Mouse (Mus musculus) neural tube, embryonic 14.5 days (tissue): ENCODE measurements around the gene Ifi47. TPM values are rescaled to one million over a fixed set of nuclear protein-coding genes. Genes with fewer than 3 reads are reported as not detected.

ENCODE experiments used
- ATAC-seq: fragments of 200-750 bp; cut with Nextera tagmentation; 2 replicates; pipeline ENCODE4 v1.8.0; 2017; ENCODE audit warnings: low read depth, mild to moderate bottlenecking, moderate TSS enrichment, moderate library complexity
- H3K27ac ChIP-seq: fragments of 300-500 bp; sonication (generic); 2 replicates; pipeline ENCODE4 v1.5.1; 2014; ENCODE audit warnings: low read depth, mild to moderate bottlenecking, control low read depth, low read length, moderate library complexity, mixed read lengths
- H3K27me3 ChIP-seq: fragments of 300-500 bp; sonication (generic); 2 replicates; pipeline ENCODE4 v1.6.1; 2014; ENCODE audit warnings: low read length; ENCODE audit not compliant: control insufficient read depth, insufficient read depth
- H3K36me3 ChIP-seq: fragments of 300-500 bp; sonication (generic); 2 replicates; pipeline ENCODE4 v1.6.1; 2014; ENCODE audit warnings: low read length, mixed read lengths; ENCODE audit not compliant: control insufficient read depth, insufficient read depth
- H3K4me1 ChIP-seq: fragments of 300-500 bp; sonication (generic); 2 replicates; pipeline ENCODE4 v1.6.1; 2014; ENCODE audit warnings: low read length; ENCODE audit not compliant: control insufficient read depth, insufficient read depth
- H3K4me2 ChIP-seq: fragments of 300-500 bp; sonication (generic); 2 replicates; pipeline ENCODE4 v1.6.1; 2014; ENCODE audit warnings: mild to moderate bottlenecking, low read depth, low read length, control low read depth
- H3K4me3 ChIP-seq: fragments of 300-500 bp; sonication (generic); 2 replicates; pipeline ENCODE4 v1.5.1; 2014; ENCODE audit warnings: low read depth, low read length, control low read depth, mixed read lengths
- H3K9ac ChIP-seq: fragments of 300-500 bp; sonication (generic); replicated peaks from 2 replicates; pipeline ENCODE4 v1.6.1; 2014; ENCODE audit warnings: low read depth, mild to moderate bottlenecking, control low read depth, low read length, mixed read lengths
- H3K9me3 ChIP-seq: fragments of 300-500 bp; sonication (generic); 2 replicates; pipeline ENCODE4 v1.6.1; 2016; ENCODE audit warnings: low read length; ENCODE audit not compliant: control insufficient read depth
- WGBS: fragments of 180-500 bp; shearing (Covaris S2); extraction: QIAGEN DNeasy Blood & Tissue Kit; methylation state at CpG from one replicate; pipeline ENCODE4 v1.1.7; 2014; 5-methylcytosine and 5-hydroxymethylcytosine counted together
- polyA plus RNA-seq: library from polyadenylated mRNA; unstranded; fragments of >200 nt; fragmentation: Nextera tagmentation; extraction: Ambion mirVana; gene quantifications from 2 replicates; pipeline ENCODE4 v1.2.1, GENCODE M21; 2014

Ifi47 gene
- polyA plus RNA-seq, 1 experiment from 2014 or later: not detected

GRCm38 (mm10) chr11:49111000-49111399, 34.6 kb downstream of the Ifi47 start:
- Histone ChIP-seq H3K36me3 (no peaks in the 10 kb centered on the region), H3K27me3 (no peaks in the 10 kb centered on the region), H3K9me3 (no peaks in the 10 kb centered on the region), H3K4me1 (no peaks in the 10 kb centered on the region), H3K4me3 (no peak overlapping the region), H3K4me2 (no peak overlapping the region), H3K9ac (no peak overlapping the region), H3K27ac (no peak overlapping the region)
- no peak for ATAC-seq
- WGBS: 87% methylated on average over 1 of the region's 1 CpGs

GRCm38 (mm10) chr11:49112624-49113219, 36.3 kb downstream of the Ifi47 start:
- WGBS: 93% methylated on average over 6 of the region's 6 CpGs
- Histone ChIP-seq H3K27me3 (no peaks in the 10 kb centered on the region), H3K9me3 (no peaks in the 10 kb centered on the region), H3K4me3 (no peak overlapping the region), H3K36me3 (no peaks in the 10 kb centered on the region), H3K9ac (no peak overlapping the region), H3K27ac (no peak overlapping the region), H3K4me2 (no peak overlapping the region), H3K4me1 (no peaks in the 10 kb centered on the region)
- no peak for ATAC-seq

- H3K9me3 ChIP-seq: no peaks in the 10 kb centered on the region
- no peak overlapping the region for H3K9ac ChIP-seq
- H3K4me3 ChIP-seq: no peak overlapping the region
- 79% methylated on average over 2 of the region's 2 CpGs for WGBS
- H3K4me2 ChIP-seq: no peak overlapping the region
- H3K27me3 ChIP-seq: no peaks in the 10 kb centered on the region
- no peak overlapping the region for H3K27ac ChIP-seq
- H3K4me1 ChIP-seq: no peaks in the 10 kb centered on the region
- no peaks in the 10 kb centered on the region for H3K36me3 ChIP-seq
- no peak for ATAC-seq
Measured at GRCm38 (mm10) chr11:49114158-49114557, 37.8 kb downstream of the Ifi47 start.

- no peak within 1 kb of the TSS for H3K4me2 ChIP-seq
Measured at GRCm38 (mm10) chr11:49114774-49115173, 38.4 kb downstream of the Ifi47 start, which contains the start of gene Olfr1396. Olfr1396 (minus strand) TSS chr11:49114874.

GRCm38 (mm10) chr11:49119635-49120034, 43.2 kb downstream of the Ifi47 start:
- Histone ChIP-seq H3K9me3 (no peaks in the 10 kb centered on the region), H3K36me3 (no peaks in the 10 kb centered on the region), H3K27me3 (no peaks in the 10 kb centered on the region), H3K4me1 (no peaks in the 10 kb centered on the region), H3K27ac (no peak overlapping the region), H3K4me2 (no peak overlapping the region), H3K9ac (no peak overlapping the region), H3K4me3 (no peak overlapping the region)
- no peak for ATAC-seq
- 83% methylated on average over 3 of the region's 3 CpGs for WGBS

More at GRCm38 (mm10) chr11:49114774-49115173, 38.4 kb downstream of the Ifi47 start, which contains the start of gene Olfr1396:
- Histone ChIP-seq H3K27me3 (no peaks in the 10 kb centered on the region), H3K9ac (no peak within 1 kb of the TSS), H3K27ac (no peak within 1 kb of the TSS), H3K4me1 (no peaks in the 10 kb centered on the region), H3K4me3 (no peak within 1 kb of the TSS), H3K9me3 (no peaks in the 10 kb centered on the region), H3K36me3 (no peaks in the 10 kb centered on the region)
- no peak for ATAC-seq

GRCm38 (mm10) chr11:49124169-49124568, 47.8 kb downstream of the Ifi47 start:
- H3K9me3 ChIP-seq: no peaks in the 10 kb centered on the region
- ATAC-seq: no peak
- WGBS: 90% methylated on average over 2 of the region's 2 CpGs
- H3K4me3 ChIP-seq: no peak overlapping the region
- no peaks in the 10 kb centered on the region for H3K36me3 ChIP-seq
- no peak overlapping the region for H3K27ac ChIP-seq
- H3K4me2 ChIP-seq: no peak overlapping the region
- no peak overlapping the region for H3K9ac ChIP-seq
- no peaks in the 10 kb centered on the region for H3K4me1 ChIP-seq
- no peaks in the 10 kb centered on the region for H3K27me3 ChIP-seq

GRCm38 (mm10) chr11:49141974-49142373, 65.6 kb downstream of the Ifi47 start, which contains the start of gene Olfr1395:
Olfr1395 (plus strand) TSS chr11:49142274.
- Histone ChIP-seq H3K9ac (no peak within 1 kb of the TSS), H3K36me3 (no peaks in the 10 kb centered on the region), H3K27me3 (no peaks in the 10 kb centered on the region), H3K4me3 (no peak within 1 kb of the TSS), H3K4me1 (no peaks in the 10 kb centered on the region), H3K9me3 (no peaks in the 10 kb centered on the region), H3K4me2 (no peak within 1 kb of the TSS), H3K27ac (no peak within 1 kb of the TSS)
- no peak for ATAC-seq
- 93% methylated on average over 6 of the region's 6 CpGs for WGBS

Other genes with a start within 250 kb of the Ifi47 start
- gene Gm12184, start 249.9 kb upstream of the Ifi47 start, polyA plus RNA-seq: 3.0 TPM in 2 replicates
- 3.1 and 3.6 TPM in 2 replicates for gene Irgm1, start 204.9 kb upstream of the Ifi47 start, polyA plus RNA-seq
- 0.12 and 0.22 TPM in 2 replicates for gene Gm5431, start 174.4 kb upstream of the Ifi47 start, polyA plus RNA-seq
- gene Psme2b, start 130.4 kb upstream of the Ifi47 start, polyA plus RNA-seq: 1.4 and 1.6 TPM in 2 replicates
- not detected in 2 replicates for gene Olfr56, start 97.7 kb upstream of the Ifi47 start, polyA plus RNA-seq
- 0.46 TPM in 1 of 2 replicates, not detected in the other for gene 9930111J21Rik1, start 97.2 kb upstream of the Ifi47 start, polyA plus RNA-seq
- not detected in 2 replicates for gene Gm12185, start 84.4 kb upstream of the Ifi47 start, polyA plus RNA-seq
- not detected in 2 replicates for gene Tgtp1, start 82.4 kb upstream of the Ifi47 start, polyA plus RNA-seq
- gene 9930111J21Rik2, start 25.3 kb upstream of the Ifi47 start, polyA plus RNA-seq: 0.27 and 0.55 TPM in 2 replicates
- not detected in 2 replicates for gene Tgtp2, start 12.4 kb upstream of the Ifi47 start, polyA plus RNA-seq
- gene Olfr1396, start 38.3 kb downstream of the Ifi47 start, polyA plus RNA-seq: not detected in 2 replicates
- gene Olfr1395, start 65.7 kb downstream of the Ifi47 start, polyA plus RNA-seq: not detected in 2 replicates
- not detected in 2 replicates for gene Olfr1394, start 77.8 kb downstream of the Ifi47 start, polyA plus RNA-seq
- 0.17 and 0.23 TPM in 2 replicates for gene Btnl9, start 110.6 kb downstream of the Ifi47 start, polyA plus RNA-seq
- gene Zfp62, start 126.7 kb downstream of the Ifi47 start, polyA plus RNA-seq: 49.6 and 54.4 TPM in 2 replicates
- 22.6 and 29.3 TPM in 2 replicates for gene Mgat1, start 167.6 kb downstream of the Ifi47 start, polyA plus RNA-seq
- gene Olfr1393, start 201.7 kb downstream of the Ifi47 start, polyA plus RNA-seq: 0.09 TPM in 1 of 2 replicates, not detected in the other
- not detected in 2 replicates for gene Olfr1392, start 208.7 kb downstream of the Ifi47 start, polyA plus RNA-seq
- gene Olfr10, start 228.2 kb downstream of the Ifi47 start, polyA plus RNA-seq: not detected in 2 replicates
- not detected in 2 replicates for gene Olfr1391, start 246.2 kb downstream of the Ifi47 start, polyA plus RNA-seq